Mouse (Mus musculus): Measurements from ENCODE around the gene C1s2.
"Not testable (repeated sequence)": the region's sequence is repeated elsewhere in the genome, so short reads cannot be mapped to it uniquely, and the experiment has no call there.

The C1s2 gene

GRCm38 (mm10) chr6:124636858-124637460 lies 1.1 kb upstream of the C1s2 start:
- DNase-seq = not testable (repeated sequence)

- DNase-seq = no peak
These were observed 5.1 kb downstream of the C1s2 start for GRCm38 (mm10) chr6:124630763-124631162.

GRCm38 (mm10) chr6:124626184-124626583 lies 9.7 kb downstream of the C1s2 start:
- DNase-seq = not testable (repeated sequence)

- no peak for DNase-seq
These were observed 10.3 kb downstream of the C1s2 start for GRCm38 (mm10) chr6:124625612-124626011.

- no peak for DNase-seq
These were observed 33.9 kb downstream of the C1s2 start for GRCm38 (mm10) chr6:124602031-124602430.

- no peak for DNase-seq
These were observed 42.8 kb downstream of the C1s2 start for GRCm38 (mm10) chr6:124593121-124593520.

- no peak for DNase-seq
These were observed 43.6 kb downstream of the C1s2 start for GRCm38 (mm10) chr6:124592186-124592700.

GRCm38 (mm10) chr6:124588771-124589170 lies 47.1 kb downstream of the C1s2 start:
- no peak for DNase-seq

- DNase-seq = no peak
These were observed 49.6 kb downstream of the C1s2 start for GRCm38 (mm10) chr6:124586266-124586665.

GRCm38 (mm10) chr6:124585761-124586160 lies 50.1 kb downstream of the C1s2 start:
- DNase-seq = no peak

GRCm38 (mm10) chr6:124584935-124585334 lies 51.0 kb downstream of the C1s2 start:
- no peak for DNase-seq

- DNase-seq = no peak
These were observed 53.7 kb downstream of the C1s2 start for GRCm38 (mm10) chr6:124582231-124582630.

GRCm38 (mm10) chr6:124580155-124580554 lies 55.7 kb downstream of the C1s2 start:
- not testable (repeated sequence) for DNase-seq

- not testable (repeated sequence) for DNase-seq
These were observed 60.7 kb downstream of the C1s2 start for GRCm38 (mm10) chr6:124575155-124575678.

Data from cerebellum, adult 9-10 months (tissue).